Mouse (Mus musculus) mesoderm, embryonic 11.5 days (tissue): ENCODE measurements at regions not wholly inside any gene's neighbourhood (a gene's known extent, or its start where the extent isn't known, plus 50 kb on each side); places are given as distances from the start of the nearest gene placed in this dataset.
A peak's percentile ranks its signal among the peaks of the same experiment; 100 is the strongest.

Experiments
- DNase-seq: peaks from one replicate; pipeline ENCODE4 v3.0.0-alpha.2; 2012; ENCODE audit warnings: low read depth, low spot score

DNA sequence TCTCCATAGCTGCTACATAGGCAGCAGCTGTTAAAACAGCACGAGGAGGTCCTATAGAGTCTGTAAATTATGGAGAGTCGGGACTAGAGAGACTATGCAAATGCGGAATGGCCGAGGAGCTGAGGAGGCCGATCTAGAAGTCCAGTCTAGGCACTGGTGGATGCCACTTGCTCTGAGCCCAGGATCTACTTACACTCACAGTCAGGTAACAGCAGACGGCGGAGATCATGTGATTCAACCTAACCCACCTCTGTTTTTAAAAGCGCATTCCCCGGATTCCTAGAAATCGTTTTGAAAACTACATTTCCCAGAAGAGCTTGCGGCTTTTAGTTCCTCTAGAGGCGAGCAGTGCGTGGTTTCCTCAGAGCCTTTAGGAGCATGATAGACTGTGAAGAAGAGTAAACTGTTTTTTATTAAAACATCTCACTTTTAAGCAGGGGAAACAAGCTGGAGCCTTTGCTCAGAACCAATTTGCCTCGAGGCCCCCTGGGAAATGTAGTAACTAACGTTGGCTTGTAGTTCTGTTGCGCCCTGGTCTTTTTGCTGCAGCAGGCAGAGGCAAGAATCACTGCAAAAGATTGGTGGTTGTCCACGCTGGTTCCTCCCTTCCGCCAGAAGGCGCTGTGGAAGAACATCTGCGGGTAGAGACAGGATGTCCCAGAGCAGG is 68.6 kb upstream of the Chd6 start:
- DNase-seq = peak; percentile 76

DNA sequence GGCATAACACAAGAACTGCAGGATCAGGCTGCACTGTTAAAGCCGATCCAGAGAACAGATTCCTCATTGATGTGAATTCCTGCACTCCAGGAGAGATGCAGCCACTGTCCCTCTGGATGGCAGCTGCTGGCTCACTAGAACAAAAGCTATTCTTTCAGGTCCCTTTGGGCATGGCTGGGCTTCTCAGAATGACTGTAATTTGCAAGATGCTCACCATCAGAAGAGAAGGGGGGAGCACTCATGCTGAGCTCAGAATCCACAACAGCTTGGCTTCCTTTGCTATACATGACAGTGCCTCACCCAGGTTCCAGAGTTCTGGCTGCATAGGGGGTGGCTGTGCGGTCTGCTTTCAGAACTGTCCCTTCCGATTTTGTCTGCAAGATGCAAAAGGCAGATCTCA is 57.8 kb upstream of the Chd6 start:
- DNase-seq = peak; percentile 37

DNA sequence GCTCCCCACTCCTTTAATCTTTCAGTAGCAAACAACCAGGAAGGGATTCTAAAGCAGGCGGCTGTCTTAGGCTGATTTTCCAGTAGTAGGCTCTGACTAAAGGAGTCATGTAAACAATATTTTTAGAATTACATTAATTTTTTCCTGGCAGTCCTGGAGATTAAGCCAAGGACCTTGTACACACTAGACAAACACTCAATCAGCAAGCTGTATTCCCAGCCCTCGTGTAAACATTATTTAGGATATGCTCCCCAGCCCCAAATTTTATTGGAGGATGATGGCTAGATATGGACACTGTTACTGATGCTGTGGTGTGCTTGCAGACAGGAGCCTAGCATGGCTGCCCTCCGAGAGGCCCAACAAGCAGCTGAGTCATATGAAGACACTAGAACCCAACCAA is 56.6 kb upstream of the Chd6 start:
- DNase-seq = no peak

DNA sequence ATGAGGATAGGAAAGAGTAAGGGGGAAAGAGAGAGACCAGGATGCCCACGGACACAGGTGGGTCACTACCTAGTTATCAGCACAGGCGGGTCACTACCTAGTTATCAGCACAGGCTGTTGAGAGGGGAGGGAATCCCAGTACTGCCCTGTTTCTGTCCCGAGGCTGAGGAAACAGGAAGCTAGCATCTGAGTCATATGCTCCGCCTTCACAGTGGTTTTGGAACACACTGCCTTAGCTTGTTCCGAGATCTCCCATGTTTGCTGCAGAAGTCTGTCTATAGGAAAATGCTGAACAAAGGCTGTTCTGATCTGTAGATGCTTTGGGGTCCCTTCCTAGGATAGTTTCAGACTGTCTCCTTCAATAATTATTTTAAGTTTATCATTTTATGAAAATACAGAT is 55.4 kb upstream of the Chd6 start:
- no peak for DNase-seq
